Mouse (Mus musculus): ENCODE results near the gene Mcrip2. TPM values are rescaled to one million over a fixed set of nuclear protein-coding genes. Genes with fewer than 3 reads are reported as not detected.

The Mcrip2 gene
- polyA plus RNA-seq, 1 experiment from 2014 or later = 10.7 TPM

- 86% methylated on average over 3 of the region's 3 CpGs for WGBS
- no peak for DNase-seq (ENCODE audit: low spot score)
- no peak overlapping the region for H3K4me2 ChIP-seq (ENCODE audit: low read depth, severe bottlenecking)
- H3K9me3 ChIP-seq (ENCODE audit: control insufficient read depth, low read length) = no peaks in the 10 kb centered on the region; the same call in 1 of the 2 replicates
- 0 out of 2 replicates have a peak, but pooled peaks cover 3% of the 10 kb centered on the region for H3K36me3 ChIP-seq (ENCODE audit: control insufficient read depth, insufficient read depth, low read length)
- H3K4me1 ChIP-seq (ENCODE audit: control insufficient read depth, insufficient read depth, low read length) = no peaks in the 10 kb centered on the region
- no peak for ATAC-seq (ENCODE audit: insufficient number of reproducible peaks, low FRiP score, low TSS enrichment, low read depth)
- no peak overlapping the region for H3K4me3 ChIP-seq (ENCODE audit: low read depth, low read length)
- no peak overlapping the region for H3K27ac ChIP-seq (replicated peaks; ENCODE audit: low read depth, low read length)
- no peaks in the 10 kb centered on the region for H3K27me3 ChIP-seq (ENCODE audit: control insufficient read depth, insufficient read depth, low read length)
- no peak overlapping the region for H3K9ac ChIP-seq (ENCODE audit: low read length)
Measured at GRCm38 (mm10) chr17:25903061-25903460, 34.5 kb upstream of the Mcrip2 start.

- H3K4me3 ChIP-seq (ENCODE audit: low read depth, low read length) = no peak overlapping the region
- no peak overlapping the region for H3K27ac ChIP-seq (replicated peaks; ENCODE audit: low read depth, low read length)
- H3K27me3 ChIP-seq (ENCODE audit: control insufficient read depth, insufficient read depth, low read length) = no peaks in the 10 kb centered on the region
- no peak for ATAC-seq (ENCODE audit: insufficient number of reproducible peaks, low FRiP score, low TSS enrichment, low read depth)
- H3K4me1 ChIP-seq (ENCODE audit: control insufficient read depth, insufficient read depth, low read length) = no peaks in the 10 kb centered on the region
- no peak overlapping the region for H3K4me2 ChIP-seq (ENCODE audit: low read depth, severe bottlenecking)
- no peak overlapping the region for H3K9ac ChIP-seq (ENCODE audit: low read length)
- DNase-seq (ENCODE audit: low spot score) = no peak
- H3K9me3 ChIP-seq (ENCODE audit: control insufficient read depth, low read length) = no peaks in the 10 kb centered on the region; the same call in 1 of the 2 replicates
- H3K36me3 ChIP-seq (ENCODE audit: control insufficient read depth, insufficient read depth, low read length) = 0 out of 2 replicates have a peak, but pooled peaks cover 3% of the 10 kb centered on the region
- WGBS = 96% methylated on average over 1 of the region's 1 CpGs
Measured at GRCm38 (mm10) chr17:25900193-25900592, 31.6 kb upstream of the Mcrip2 start.

- Histone ChIP-seq H3K27ac (replicated peaks; ENCODE audit: low read depth, low read length) (no peak overlapping the region), H3K9ac (ENCODE audit: low read length) (no peak overlapping the region), H3K4me2 (ENCODE audit: low read depth, severe bottlenecking) (no peak overlapping the region), H3K4me1 (ENCODE audit: control insufficient read depth, insufficient read depth, low read length) (no peaks in the 10 kb centered on the region), H3K9me3 (ENCODE audit: control insufficient read depth, low read length) (no peaks in the 10 kb centered on the region; the same call in 1 of the 2 replicates), H3K27me3 (ENCODE audit: control insufficient read depth, insufficient read depth, low read length) (no peaks in the 10 kb centered on the region), H3K4me3 (ENCODE audit: low read depth, low read length) (no peak overlapping the region), H3K36me3 (ENCODE audit: control insufficient read depth, insufficient read depth, low read length) (0 out of 2 replicates have a peak, but pooled peaks cover 3% of the 10 kb centered on the region)
- 77% methylated on average over 12 of the region's 12 CpGs for WGBS
- no peak for ATAC-seq (ENCODE audit: insufficient number of reproducible peaks, low FRiP score, low TSS enrichment, low read depth)
- no peak for DNase-seq (ENCODE audit: low spot score)
Measured at GRCm38 (mm10) chr17:25895891-25896290, 27.3 kb upstream of the Mcrip2 start.

DNA sequence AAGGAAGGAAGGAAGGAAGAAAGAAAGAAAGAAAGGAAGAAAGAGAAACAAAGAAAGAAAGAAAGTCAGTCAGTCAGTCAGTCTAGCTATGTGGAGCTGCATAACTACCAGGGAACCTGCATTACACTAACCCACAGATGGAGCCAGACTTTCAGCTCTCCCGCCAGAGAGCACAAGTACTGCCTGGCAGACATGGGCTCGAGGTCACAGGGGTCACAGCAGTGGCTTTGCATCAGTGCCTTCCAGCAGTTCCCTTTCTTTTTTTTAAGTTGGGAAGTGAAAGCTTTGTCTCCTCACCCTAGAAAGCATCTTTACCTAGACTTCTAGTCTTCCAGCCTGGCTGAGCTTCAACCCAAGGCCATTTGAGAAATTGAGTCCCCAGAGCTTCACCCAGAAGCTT is 26.9 kb upstream of the Mcrip2 start:
- Histone ChIP-seq H3K27me3 (ENCODE audit: control insufficient read depth, insufficient read depth, low read length) (no peaks in the 10 kb centered on the region), H3K36me3 (ENCODE audit: control insufficient read depth, insufficient read depth, low read length) (no peaks in the 10 kb centered on the region), H3K27ac (replicated peaks; ENCODE audit: low read depth, low read length) (no peak overlapping the region), H3K4me2 (ENCODE audit: low read depth, severe bottlenecking) (no peak overlapping the region), H3K9me3 (ENCODE audit: control insufficient read depth, low read length) (no peaks in the 10 kb centered on the region), H3K9ac (ENCODE audit: low read length) (no peak overlapping the region), H3K4me3 (ENCODE audit: low read depth, low read length) (no peak overlapping the region), H3K4me1 (ENCODE audit: control insufficient read depth, insufficient read depth, low read length) (no peaks in the 10 kb centered on the region)
- no peak for ATAC-seq (ENCODE audit: insufficient number of reproducible peaks, low FRiP score, low TSS enrichment, low read depth)
- WGBS = 39% methylated on average over 2 of the region's 2 CpGs
- no peak for DNase-seq (ENCODE audit: low spot score)

DNA sequence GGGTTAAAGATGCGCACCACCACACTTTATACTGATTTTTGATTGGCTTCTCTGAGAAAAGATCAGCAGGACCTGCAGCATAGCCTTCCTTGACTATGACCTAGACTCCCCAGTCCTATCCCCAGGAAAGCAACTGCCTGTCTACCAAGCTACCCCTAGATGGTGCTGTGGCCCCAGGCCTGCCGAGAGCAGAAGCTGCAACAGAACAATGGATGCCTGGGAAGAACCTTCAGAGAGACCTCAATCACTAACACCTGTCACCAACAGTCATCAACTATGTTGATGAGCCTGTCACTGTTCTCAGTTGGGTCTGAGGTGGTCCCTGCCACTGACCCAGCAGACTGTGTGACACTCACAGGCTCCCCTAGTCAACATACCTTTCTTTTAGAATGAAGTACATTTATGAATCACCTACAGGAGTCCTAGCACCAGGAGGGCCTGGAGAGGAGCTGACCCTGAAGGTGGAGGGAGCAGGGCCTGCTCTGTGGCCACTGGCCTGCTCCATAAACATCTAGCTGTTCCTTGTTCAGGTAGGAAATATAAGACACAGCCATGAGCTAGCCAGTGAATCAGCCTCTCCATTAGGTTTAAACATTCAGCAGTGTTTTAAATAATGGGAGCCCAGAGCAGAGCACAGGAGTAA is 25.5 kb upstream of the Mcrip2 start:
- peak; percentile 62; the same call in 1 of the 2 replicates for ATAC-seq (ENCODE audit: insufficient number of reproducible peaks, low FRiP score, low TSS enrichment, low read depth)
- Histone ChIP-seq H3K27me3 (ENCODE audit: control insufficient read depth, insufficient read depth, low read length) (no peaks in the 10 kb centered on the region), H3K9ac (ENCODE audit: low read length) (no peak overlapping the region), H3K36me3 (ENCODE audit: control insufficient read depth, insufficient read depth, low read length) (no peaks in the 10 kb centered on the region; the same call in 1 of the 2 replicates), H3K4me1 (ENCODE audit: control insufficient read depth, insufficient read depth, low read length) (no peaks in the 10 kb centered on the region), H3K27ac (replicated peaks; ENCODE audit: low read depth, low read length) (no peak overlapping the region), H3K4me2 (ENCODE audit: low read depth, severe bottlenecking) (no peak overlapping the region), H3K9me3 (ENCODE audit: control insufficient read depth, low read length) (no peaks in the 10 kb centered on the region), H3K4me3 (ENCODE audit: low read depth, low read length) (no peak overlapping the region)
- 31% methylated on average over 2 of the region's 2 CpGs for WGBS
- peak; percentile 75 for DNase-seq (ENCODE audit: low spot score)

DNA sequence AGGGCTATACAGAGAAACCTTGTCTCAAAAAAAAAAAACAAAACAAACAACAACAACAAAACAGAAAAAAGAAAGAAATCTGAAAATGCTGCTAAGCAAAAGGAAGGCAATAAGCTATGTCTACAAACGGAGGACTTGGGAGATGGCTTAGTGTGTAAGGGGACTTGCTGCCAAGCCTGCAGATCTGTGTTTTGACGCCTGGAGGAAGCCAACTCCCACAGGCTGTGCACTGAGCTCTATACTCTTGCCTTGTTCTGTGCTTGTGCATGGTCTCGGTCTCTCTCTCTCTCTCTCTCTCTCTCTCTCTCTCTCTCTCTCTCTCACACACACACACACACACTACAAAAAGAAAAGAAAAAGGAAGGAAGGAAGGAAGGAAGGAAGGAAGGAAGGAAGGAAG is 20.3 kb upstream of the Mcrip2 start:
- H3K4me1 ChIP-seq (ENCODE audit: control insufficient read depth, insufficient read depth, low read length) = no peaks in the 10 kb centered on the region
- no peak overlapping the region for H3K4me2 ChIP-seq (ENCODE audit: low read depth, severe bottlenecking)
- H3K36me3 ChIP-seq (ENCODE audit: control insufficient read depth, insufficient read depth, low read length) = peaks cover 7% of the 10 kb centered on the region
- H3K27me3 ChIP-seq (ENCODE audit: control insufficient read depth, insufficient read depth, low read length) = no peaks in the 10 kb centered on the region
- H3K27ac ChIP-seq (replicated peaks; ENCODE audit: low read depth, low read length) = no peak overlapping the region
- H3K9ac ChIP-seq (ENCODE audit: low read length) = no peak overlapping the region
- WGBS = 84% methylated on average over 3 of the region's 3 CpGs
- H3K4me3 ChIP-seq (ENCODE audit: low read depth, low read length) = no peak overlapping the region
- ATAC-seq (ENCODE audit: insufficient number of reproducible peaks, low FRiP score, low TSS enrichment, low read depth) (no peak), DNase-seq (ENCODE audit: low spot score) (no peak)
- no peaks in the 10 kb centered on the region for H3K9me3 ChIP-seq (ENCODE audit: control insufficient read depth, low read length)

- Histone ChIP-seq H3K36me3 (ENCODE audit: control insufficient read depth, insufficient read depth, low read length) (peaks cover 10% of the 10 kb centered on the region), H3K27ac (replicated peaks; ENCODE audit: low read depth, low read length) (no peak overlapping the region), H3K4me1 (ENCODE audit: control insufficient read depth, insufficient read depth, low read length) (no peaks in the 10 kb centered on the region), H3K27me3 (ENCODE audit: control insufficient read depth, insufficient read depth, low read length) (no peaks in the 10 kb centered on the region), H3K9me3 (ENCODE audit: control insufficient read depth, low read length) (no peaks in the 10 kb centered on the region), H3K4me3 (ENCODE audit: low read depth, low read length) (no peak overlapping the region), H3K4me2 (ENCODE audit: low read depth, severe bottlenecking) (no peak overlapping the region), H3K9ac (ENCODE audit: low read length) (no peak overlapping the region)
- DNase-seq (ENCODE audit: low spot score) (no peak), ATAC-seq (ENCODE audit: insufficient number of reproducible peaks, low FRiP score, low TSS enrichment, low read depth) (no peak)
- WGBS = 90% methylated on average over 10 of the region's 10 CpGs
Measured at GRCm38 (mm10) chr17:25887467-25887866, 18.9 kb upstream of the Mcrip2 start.

DNA sequence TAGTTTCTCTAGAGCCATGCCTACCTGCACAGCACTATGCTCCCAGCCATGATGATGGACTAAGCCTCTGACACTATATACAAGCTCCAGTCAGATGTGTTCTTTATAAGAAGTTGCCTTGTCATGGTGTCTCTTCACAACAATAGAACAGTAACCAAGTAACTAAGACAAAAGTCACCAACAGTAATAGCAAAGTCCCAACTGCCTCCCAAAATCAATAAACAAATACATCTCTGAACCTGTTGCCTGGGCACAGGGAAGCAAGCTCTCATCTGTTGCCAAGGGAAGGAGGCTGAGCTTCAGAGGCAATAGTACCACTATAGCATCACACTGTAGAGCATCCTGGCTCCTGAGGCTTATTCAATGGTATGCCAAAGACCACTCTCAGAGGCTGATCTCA is 18.2 kb upstream of the Mcrip2 start:
- Histone ChIP-seq H3K4me2 (ENCODE audit: low read depth, severe bottlenecking) (no peak overlapping the region), H3K27me3 (ENCODE audit: control insufficient read depth, insufficient read depth, low read length) (no peaks in the 10 kb centered on the region), H3K27ac (replicated peaks; ENCODE audit: low read depth, low read length) (no peak overlapping the region), H3K4me1 (ENCODE audit: control insufficient read depth, insufficient read depth, low read length) (peaks cover 7% of the 10 kb centered on the region), H3K9ac (ENCODE audit: low read length) (no peak overlapping the region), H3K4me3 (ENCODE audit: low read depth, low read length) (no peak overlapping the region), H3K9me3 (ENCODE audit: control insufficient read depth, low read length) (no peaks in the 10 kb centered on the region), H3K36me3 (ENCODE audit: control insufficient read depth, insufficient read depth, low read length) (peaks cover 10% of the 10 kb centered on the region)
- DNase-seq (ENCODE audit: low spot score) (no peak), ATAC-seq (ENCODE audit: insufficient number of reproducible peaks, low FRiP score, low TSS enrichment, low read depth) (no peak)

DNA sequence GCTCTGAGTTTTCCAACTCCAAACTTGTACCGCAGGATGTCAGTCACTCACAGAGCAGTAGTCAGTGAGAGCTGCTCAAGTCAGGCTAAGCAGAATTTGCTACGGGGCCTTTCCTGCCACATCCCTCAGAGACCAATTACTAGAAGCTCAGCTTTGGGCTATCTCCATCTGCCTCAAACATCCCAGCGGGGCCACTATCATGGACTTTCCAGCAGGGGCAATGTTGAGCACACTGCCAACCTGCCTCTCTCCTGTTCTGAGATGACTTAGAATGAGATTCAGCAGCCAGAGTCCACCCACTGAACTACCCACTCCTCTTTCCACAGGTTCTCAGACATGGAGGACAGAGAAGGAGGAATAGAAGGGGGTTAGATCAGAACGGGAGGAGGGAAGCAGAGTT is 17.1 kb upstream of the Mcrip2 start:
- Histone ChIP-seq H3K4me1 (ENCODE audit: control insufficient read depth, insufficient read depth, low read length) (peaks cover 18% of the 10 kb centered on the region), H3K27me3 (ENCODE audit: control insufficient read depth, insufficient read depth, low read length) (no peaks in the 10 kb centered on the region), H3K9me3 (ENCODE audit: control insufficient read depth, low read length) (no peaks in the 10 kb centered on the region), H3K27ac (replicated peaks; ENCODE audit: low read depth, low read length) (no peak overlapping the region), H3K36me3 (ENCODE audit: control insufficient read depth, insufficient read depth, low read length) (peaks cover 10% of the 10 kb centered on the region), H3K4me2 (ENCODE audit: low read depth, severe bottlenecking) (no peak overlapping the region), H3K9ac (ENCODE audit: low read length) (no peak overlapping the region), H3K4me3 (ENCODE audit: low read depth, low read length) (no peak overlapping the region)
- 62% methylated on average over 4 of the region's 4 CpGs for WGBS
- no peak for ATAC-seq (ENCODE audit: insufficient number of reproducible peaks, low FRiP score, low TSS enrichment, low read depth)
- DNase-seq (ENCODE audit: low spot score) = peak; percentile 37
